Mouse (Mus musculus): ENCODE measurements around the gene Gng2. TPM values are rescaled to one million over a fixed set of nuclear protein-coding genes. Genes with fewer than 3 reads are reported as not detected.
"Not testable (repeated sequence)": the region's sequence is repeated elsewhere in the genome, so short reads cannot be mapped to it uniquely, and the experiment has no call there.

The Gng2 gene
- polyA plus RNA-seq, 1 experiment = 117 TPM

- H3K27me3 ChIP-seq (ENCODE audit: control insufficient read depth, insufficient read depth, low read length, poor library complexity, severe bottlenecking) = no peaks in the 10 kb centered on the region
Measured at GRCm38 (mm10) chr14:19887569-19887968, 89.9 kb downstream of the Gng2 start.

GRCm38 (mm10) chr14:19884431-19884830, 93.0 kb downstream of the Gng2 start:
- H3K4me3 ChIP-seq (ENCODE audit: low read depth, low read length); H3K4me1 ChIP-seq (ENCODE audit: control insufficient read depth, insufficient read depth, low read length); H3K27me3 ChIP-seq (ENCODE audit: control insufficient read depth, insufficient read depth, low read length, poor library complexity, severe bottlenecking); H3K36me3 ChIP-seq (ENCODE audit: control insufficient read depth, insufficient read depth, low read length, poor library complexity, severe bottlenecking); H3K27ac ChIP-seq (ENCODE audit: insufficient read depth, low read length); H3K9ac ChIP-seq (ENCODE audit: low read depth, poor library complexity, severe bottlenecking); H3K9me3 ChIP-seq (replicated peaks; ENCODE audit: control insufficient read depth, insufficient read depth, low read length, poor library complexity, severe bottlenecking): not testable (repeated sequence)

More at GRCm38 (mm10) chr14:19887569-19887968, 89.9 kb downstream of the Gng2 start:
- H3K4me1 ChIP-seq (ENCODE audit: control insufficient read depth, insufficient read depth, low read length) = no peaks in the 10 kb centered on the region
- no peaks in the 10 kb centered on the region for H3K9me3 ChIP-seq (replicated peaks; ENCODE audit: control insufficient read depth, insufficient read depth, low read length, poor library complexity, severe bottlenecking)
- H3K27ac ChIP-seq (ENCODE audit: insufficient read depth, low read length) = no peak overlapping the region
- no peak for TF ChIP-seq POLR2A (IDR thresholded peaks at IDR 0.05; ENCODE audit: insufficient read depth, low read length)
- H3K9ac ChIP-seq (ENCODE audit: low read depth, poor library complexity, severe bottlenecking) = no peak overlapping the region
- H3K36me3 ChIP-seq (ENCODE audit: control insufficient read depth, insufficient read depth, low read length, poor library complexity, severe bottlenecking) = no peaks in the 10 kb centered on the region
- no peak overlapping the region for H3K4me3 ChIP-seq (ENCODE audit: low read depth, low read length)

GRCm38 (mm10) chr14:19874201-19874807, 103.1 kb downstream of the Gng2 start:
- Histone ChIP-seq H3K4me3 (ENCODE audit: low read depth, low read length) (no peak overlapping the region), H3K27me3 (ENCODE audit: control insufficient read depth, insufficient read depth, low read length, poor library complexity, severe bottlenecking) (no peaks in the 10 kb centered on the region), H3K36me3 (ENCODE audit: control insufficient read depth, insufficient read depth, low read length, poor library complexity, severe bottlenecking) (no peaks in the 10 kb centered on the region), H3K9me3 (replicated peaks; ENCODE audit: control insufficient read depth, insufficient read depth, low read length, poor library complexity, severe bottlenecking) (no peaks in the 10 kb centered on the region), H3K4me1 (ENCODE audit: control insufficient read depth, insufficient read depth, low read length) (peaks cover 2% of the 10 kb centered on the region), H3K9ac (ENCODE audit: low read depth, poor library complexity, severe bottlenecking) (no peak overlapping the region), H3K27ac (ENCODE audit: insufficient read depth, low read length) (no peak overlapping the region)
- no peak for TF ChIP-seq POLR2A (IDR thresholded peaks at IDR 0.05; ENCODE audit: insufficient read depth, low read length)
- TF ChIP-seq EP300 (IDR thresholded peaks at IDR 0.05; ENCODE audit: insufficient read depth, low read depth, low read length) = no peak
- TF ChIP-seq CTCF (IDR thresholded peaks at IDR 0.05; ENCODE audit: low read depth, low read length) = no peak

- H3K27me3 ChIP-seq (ENCODE audit: control insufficient read depth, insufficient read depth, low read length, poor library complexity, severe bottlenecking) = no peaks in the 10 kb centered on the region
- H3K9me3 ChIP-seq (replicated peaks; ENCODE audit: control insufficient read depth, insufficient read depth, low read length, poor library complexity, severe bottlenecking) = peaks cover 25% of the 10 kb centered on the region
- no peak overlapping the region for H3K27ac ChIP-seq (ENCODE audit: insufficient read depth, low read length)
- H3K36me3 ChIP-seq (ENCODE audit: control insufficient read depth, insufficient read depth, low read length, poor library complexity, severe bottlenecking) = no peaks in the 10 kb centered on the region
- TF ChIP-seq EP300 (IDR thresholded peaks at IDR 0.05; ENCODE audit: insufficient read depth, low read depth, low read length) = no peak
- TF ChIP-seq CTCF (IDR thresholded peaks at IDR 0.05; ENCODE audit: low read depth, low read length) = no peak
- no peak for TF ChIP-seq POLR2A (IDR thresholded peaks at IDR 0.05; ENCODE audit: insufficient read depth, low read length)
- no peak overlapping the region for H3K4me3 ChIP-seq (ENCODE audit: low read depth, low read length)
- H3K4me1 ChIP-seq (ENCODE audit: control insufficient read depth, insufficient read depth, low read length) = no peaks in the 10 kb centered on the region
- H3K9ac ChIP-seq (ENCODE audit: low read depth, poor library complexity, severe bottlenecking) = no peak overlapping the region
Measured at GRCm38 (mm10) chr14:19867286-19867935, 110.0 kb downstream of the Gng2 start.

GRCm38 (mm10) chr14:19865121-19865520, 112.3 kb downstream of the Gng2 start:
- not testable (repeated sequence) for H3K4me1 ChIP-seq (ENCODE audit: control insufficient read depth, insufficient read depth, low read length); H3K27me3 ChIP-seq (ENCODE audit: control insufficient read depth, insufficient read depth, low read length, poor library complexity, severe bottlenecking); H3K4me3 ChIP-seq (ENCODE audit: low read depth, low read length); H3K36me3 ChIP-seq (ENCODE audit: control insufficient read depth, insufficient read depth, low read length, poor library complexity, severe bottlenecking); H3K27ac ChIP-seq (ENCODE audit: insufficient read depth, low read length); H3K9ac ChIP-seq (ENCODE audit: low read depth, poor library complexity, severe bottlenecking)
- H3K9me3 ChIP-seq (replicated peaks; ENCODE audit: control insufficient read depth, insufficient read depth, low read length, poor library complexity, severe bottlenecking) = peaks cover 25% of the 10 kb centered on the region

- peaks cover 30% of the 10 kb centered on the region for H3K9me3 ChIP-seq (replicated peaks; ENCODE audit: control insufficient read depth, insufficient read depth, low read length, poor library complexity, severe bottlenecking)
Measured at GRCm38 (mm10) chr14:19861311-19862080, 115.9 kb downstream of the Gng2 start.

More at GRCm38 (mm10) chr14:19861311-19862080, 115.9 kb downstream of the Gng2 start:
- H3K36me3 ChIP-seq (ENCODE audit: control insufficient read depth, insufficient read depth, low read length, poor library complexity, severe bottlenecking) = no peaks in the 10 kb centered on the region
- no peaks in the 10 kb centered on the region for H3K27me3 ChIP-seq (ENCODE audit: control insufficient read depth, insufficient read depth, low read length, poor library complexity, severe bottlenecking)
- no peak overlapping the region for H3K4me3 ChIP-seq (ENCODE audit: low read depth, low read length)
- H3K4me1 ChIP-seq (ENCODE audit: control insufficient read depth, insufficient read depth, low read length) = peaks cover 6% of the 10 kb centered on the region
- peak overlapping the region; percentile 88 for H3K27ac ChIP-seq (ENCODE audit: insufficient read depth, low read length)
- TF ChIP-seq EP300 (IDR thresholded peaks at IDR 0.05; ENCODE audit: insufficient read depth, low read depth, low read length) (peak; percentile 56; the same call in 1 of the 2 replicates), POLR2A (IDR thresholded peaks at IDR 0.05; ENCODE audit: insufficient read depth, low read length) (no peak)
- no peak overlapping the region for H3K9ac ChIP-seq (ENCODE audit: low read depth, poor library complexity, severe bottlenecking)

Data from ES-Bruce4 (cell line).